Mouse (Mus musculus) inflammation-experienced regulatory T-cells (primary cell): ENCODE measurements around the gene Chrng. TPM values are rescaled to one million over a fixed set of nuclear protein-coding genes. Genes with fewer than 3 reads are reported as not detected.

Source experiments
- polyA plus RNA-seq, 2 experiments: library from polyadenylated mRNA; unstranded; fragments of 100-300 nt; shearing (Covaris generic); gene quantifications; one replicate each; pipeline ENCODE4 v1.2.1; 2017

Gene Chrng
- polyA plus RNA-seq, result under 1 TPM in 1 of 2 experiments, not detected in 1; 0.24 TPM

GRCm38 (mm10) chr1:87204465-87204864 is at the start of gene Chrng:
Chrng (plus strand) TSS chr1:87204657.

GRCm38 (mm10) chr1:87156199-87156587 is 48.3 kb upstream of the Chrng start, which contains the start of gene Ecel1:
Ecel1 (minus strand) TSS chr1:87156521.

GRCm38 (mm10) chr1:87183013-87183412 is 21.4 kb upstream of the Chrng start, which contains the start of gene Prss56:
Prss56 (plus strand) TSS chr1:87183313.

GRCm38 (mm10) chr1:87190429-87190828 is 14.0 kb upstream of the Chrng start, which contains the start of gene Chrnd:
Chrnd (plus strand) TSS chr1:87190607.

GRCm38 (mm10) chr1:87213735-87214704 is 9.6 kb downstream of the Chrng start, which contains the start of gene Eif4e2:
Eif4e2 (plus strand) TSS chr1:87213914.

Other genes with a start within 250 kb of the Chrng start
- gene Alppl2, start 114.7 kb upstream of the Chrng start, polyA plus RNA-seq, result not detected
- gene Alpi, start 103.1 kb upstream of the Chrng start, polyA plus RNA-seq, result under 1 TPM in 1 of 2 experiments, not detected in 1; 0.78 TPM
- gene Akp3, start 79.7 kb upstream of the Chrng start, polyA plus RNA-seq, result not detected
- 1 to 10 TPM; 1.6 to 2.7 TPM for gene Ecel1, start 48.1 kb upstream of the Chrng start, polyA plus RNA-seq
- not detected for gene Prss56, start 21.3 kb upstream of the Chrng start, polyA plus RNA-seq
- under 1 TPM in 1 of 2 experiments, not detected in 1; 0.64 TPM for gene Chrnd, start 14.1 kb upstream of the Chrng start, polyA plus RNA-seq
- 100 to 1,000 TPM; 117 to 140 TPM for gene Eif4e2, start 9.3 kb downstream of the Chrng start, polyA plus RNA-seq
- gene Efhd1, start 59.7 kb downstream of the Chrng start, polyA plus RNA-seq, result 1 to 10 TPM in 1 of 2 experiments, not detected in 1; 4.0 TPM
- gene Gigyf2, start 122.3 kb downstream of the Chrng start, polyA plus RNA-seq, result 10 to 100 TPM; 56.4 to 70.5 TPM
- under 1 TPM; 0.53 to 0.84 TPM for gene Kcnj13, start 190.1 kb downstream of the Chrng start, polyA plus RNA-seq